Mouse (Mus musculus) left cerebral cortex, postnatal 25 days (tissue): ENCODE measurements around the gene Gipc2. TPM values are rescaled to one million over a fixed set of nuclear protein-coding genes. Genes with fewer than 3 reads are reported as not detected.

Source experiments
- DNase-seq, 2 experiments: peaks; one replicate each; pipeline ENCODE4 v3.0.0; 2022; ENCODE audit warnings: low spot score in 2 of 2, mixed read lengths in 1 of 2
- intact Hi-C: fragments of 180-260 bp; cut with DNase I; formaldehyde crosslinking; loops from one replicate; pipeline ENCODE4 v1.15.1; 2025
- total RNA-seq, 2 experiments: library from RNA; stranded (reverse); gene quantifications; 2 replicates each; pipeline ENCODE4 v1.2.3; 2021

The Gipc2 gene
- total RNA-seq, 2 experiments from 2014 or later: 1.8 to 5.8 TPM

DNA sequence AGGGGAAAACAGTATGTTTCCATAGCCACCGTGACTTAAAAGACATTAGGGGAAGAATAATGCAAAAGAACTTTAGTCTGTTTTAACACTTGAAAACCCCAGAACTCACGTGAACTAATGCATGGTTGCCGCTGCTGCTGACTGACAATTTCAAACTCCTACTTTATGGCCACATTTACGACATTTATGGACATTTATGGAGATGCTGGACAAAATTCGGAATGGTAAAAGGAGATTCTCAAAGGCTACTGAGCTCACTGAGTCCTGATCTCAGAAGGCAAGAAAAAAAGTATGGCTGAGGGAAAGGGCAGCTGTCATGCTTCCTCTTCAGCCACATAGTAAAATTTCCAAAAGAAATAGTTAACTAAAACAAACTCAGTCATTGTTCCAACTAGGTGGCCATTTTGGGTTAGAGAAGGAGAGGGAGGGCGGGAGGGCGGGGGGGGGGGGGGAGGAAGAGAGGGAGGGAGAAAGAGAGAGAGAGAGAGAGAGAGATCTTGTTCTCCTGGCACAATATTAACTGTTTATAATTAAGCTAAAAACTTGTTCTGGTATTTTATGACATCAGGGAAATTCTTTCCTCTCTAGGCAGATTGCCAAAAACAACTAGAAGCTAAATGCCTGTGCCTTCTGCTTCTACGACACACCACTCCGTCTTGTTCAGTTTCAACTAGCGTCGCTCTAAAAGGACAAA lies 26.4 kb upstream of the Gipc2 start:
- peak in 1 of 2 experiments; percentile 20 for DNase-seq
- intact Hi-C loops: loop anchor here (2.0 kb wide), 1 partner anchor 82 kb away; no protein-coding TSS in a partner anchor

DNA sequence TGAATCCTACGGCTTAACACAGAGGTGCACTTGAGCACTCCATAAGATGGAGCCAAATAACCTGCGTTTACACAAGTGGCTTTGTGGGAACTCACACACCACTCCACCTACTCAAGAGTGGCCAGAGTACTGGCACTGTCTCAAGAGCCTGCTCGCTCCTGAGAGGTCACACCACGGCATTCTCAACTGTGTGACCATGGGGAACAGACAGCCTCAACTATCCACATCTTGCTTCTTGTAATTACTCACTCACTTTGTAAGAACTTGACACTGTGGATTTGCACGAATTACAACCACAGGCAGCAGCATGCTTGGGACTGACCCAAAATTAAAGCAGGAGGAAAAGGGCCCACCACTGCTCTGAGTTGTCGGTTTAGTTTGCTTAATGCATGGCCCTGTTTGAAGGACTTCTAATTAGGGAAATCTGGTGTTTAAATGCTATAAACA lies 25.8 kb upstream of the Gipc2 start:
- intact Hi-C loops: loop anchor here (2.0 kb wide), 1 partner anchor 81 kb away; no protein-coding TSS in a partner anchor
- no peak for DNase-seq

DNA sequence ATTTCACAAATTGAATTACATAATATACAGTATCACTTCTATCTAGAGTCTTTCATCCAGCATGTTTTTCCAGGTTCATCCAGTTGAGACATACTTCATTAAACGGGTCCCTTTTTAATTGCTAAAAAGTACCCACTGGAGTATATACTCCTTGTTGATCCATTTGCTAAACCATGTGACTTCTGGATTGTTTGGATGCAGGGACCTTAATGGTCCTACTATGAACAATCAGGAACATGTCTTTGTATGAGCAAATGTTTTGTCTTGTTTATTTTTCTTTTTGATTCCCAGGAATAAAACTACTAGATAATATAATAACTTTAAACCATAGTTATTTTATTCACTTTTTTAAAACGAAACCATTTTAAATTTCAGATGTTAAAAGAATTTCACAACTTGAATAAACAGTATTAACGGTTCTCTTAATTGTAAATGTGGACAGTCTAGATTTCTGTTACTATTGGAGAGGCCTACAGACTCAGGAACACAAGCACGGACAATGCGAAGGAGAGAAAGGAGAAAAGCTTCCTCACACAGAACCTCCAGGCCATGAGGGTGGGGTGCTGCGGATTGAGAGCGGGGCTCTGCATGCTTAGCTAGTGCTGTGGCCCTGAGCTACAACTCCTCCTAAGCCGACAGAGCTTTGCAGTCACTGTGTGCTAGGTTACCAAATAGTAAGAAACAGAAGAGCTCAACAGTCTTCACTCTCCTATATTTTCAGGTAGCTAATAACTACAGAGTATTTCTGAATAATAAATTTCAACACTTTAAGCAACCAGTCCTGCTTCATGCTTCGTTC lies 24.8 kb upstream of the Gipc2 start:
- no peak for DNase-seq
- intact Hi-C loops: no loop called here

- no peak for DNase-seq
- intact Hi-C loops: no loop called here
Observed at GRCm38 (mm10) chr3:152189306-152189705, 23.3 kb upstream of the Gipc2 start.

DNA sequence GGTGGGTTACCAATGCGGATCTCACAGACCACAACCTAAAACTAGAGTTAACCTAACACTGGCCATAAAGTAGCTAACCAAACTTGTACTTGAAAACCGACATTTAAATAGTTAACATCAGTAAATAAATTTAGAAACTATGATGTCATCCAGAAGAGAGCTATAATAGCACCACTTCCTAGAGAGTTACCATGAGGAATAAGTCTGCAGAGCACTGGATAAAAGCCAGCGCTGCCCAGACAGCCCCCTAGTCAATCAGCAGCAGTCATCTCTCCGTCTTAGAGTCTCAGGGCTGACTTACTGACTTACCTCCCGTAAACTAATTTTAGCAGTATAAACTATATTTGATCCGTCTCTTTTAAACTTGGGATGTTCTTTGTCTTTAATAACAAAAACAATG lies 20.1 kb upstream of the Gipc2 start:
- intact Hi-C loops: no loop called here
- no peak for DNase-seq

DNA sequence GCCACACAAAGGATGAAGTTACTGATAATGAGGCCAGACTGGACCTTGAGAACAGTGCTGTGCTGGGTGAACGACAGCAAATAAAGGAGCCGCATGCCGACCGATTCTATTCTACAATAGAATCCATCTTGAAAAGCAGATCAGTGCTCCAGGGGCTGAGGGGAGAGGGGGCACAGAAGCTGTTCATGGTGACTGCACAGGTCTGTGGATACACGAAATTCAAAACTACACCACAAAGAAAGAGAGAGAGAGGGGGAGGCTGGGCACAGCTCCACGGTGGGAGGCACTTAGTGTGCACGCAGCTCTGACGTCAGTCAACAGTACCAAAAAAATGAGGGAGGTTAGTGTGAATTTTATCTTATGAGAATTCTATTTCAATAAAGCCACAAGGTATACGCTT lies 17.5 kb upstream of the Gipc2 start:
- intact Hi-C loops: no loop called here

DNA sequence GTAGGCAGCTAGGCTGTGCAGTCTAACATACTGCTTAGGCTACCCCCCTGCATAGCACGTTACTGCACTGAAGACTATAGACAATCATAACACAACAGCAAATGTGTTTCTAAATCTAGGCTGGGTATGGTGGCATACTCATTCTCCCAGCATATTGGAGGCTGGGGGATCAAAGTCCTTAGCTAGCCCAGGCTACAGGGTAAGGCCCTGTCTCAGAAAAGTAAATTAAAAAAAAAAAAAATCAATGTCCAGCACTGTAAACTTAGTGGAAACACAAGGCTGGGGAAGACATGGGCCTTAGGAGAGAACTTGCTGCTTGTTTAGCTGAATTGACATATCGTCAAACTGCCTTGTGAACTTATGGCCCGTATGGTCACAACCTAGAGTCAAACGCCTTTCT lies 14.6 kb upstream of the Gipc2 start:
- intact Hi-C loops: no loop called here
- DNase-seq: no peak

More for the DNA sequence above, 17.5 kb upstream of the Gipc2 start:
- no peak for DNase-seq

- intact Hi-C loops: no loop called here
Observed at GRCm38 (mm10) chr3:152179285-152179684, 13.3 kb upstream of the Gipc2 start.

GRCm38 (mm10) chr3:152178816-152179215 lies 12.8 kb upstream of the Gipc2 start:
- no peak for DNase-seq
- intact Hi-C loops: no loop called here

More at GRCm38 (mm10) chr3:152179285-152179684, 13.3 kb upstream of the Gipc2 start:
- no peak for DNase-seq

DNA sequence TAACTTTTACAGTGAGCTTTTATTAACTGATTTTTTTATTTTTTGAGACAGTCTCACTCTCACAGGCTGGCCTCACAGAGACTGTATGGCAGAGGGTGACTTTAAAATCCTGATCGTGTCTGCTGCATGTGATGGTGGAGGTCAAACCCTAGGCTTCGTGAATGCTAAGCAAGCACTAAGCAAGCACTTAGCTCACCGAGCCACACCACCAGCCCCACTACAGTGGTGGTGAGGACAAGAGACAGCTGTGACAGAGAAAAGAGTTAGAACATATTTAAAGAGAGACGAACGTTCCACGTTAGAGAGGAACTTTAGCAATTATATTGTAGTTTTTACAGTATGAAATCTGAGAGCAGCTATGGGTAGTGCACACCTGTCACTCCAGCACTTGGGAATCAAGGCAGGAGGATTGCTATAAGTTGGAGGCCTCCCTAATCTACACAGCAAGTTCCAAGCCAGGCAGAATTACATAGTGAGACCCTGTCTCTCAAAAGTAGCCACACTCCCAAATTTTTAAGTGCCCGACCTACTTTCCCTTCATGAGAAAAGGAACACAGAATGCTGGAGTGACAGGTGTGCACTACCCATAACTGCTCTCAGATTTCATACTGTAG lies 6.4 kb upstream of the Gipc2 start:
- intact Hi-C loops: no loop called here
- DNase-seq: no peak

DNA sequence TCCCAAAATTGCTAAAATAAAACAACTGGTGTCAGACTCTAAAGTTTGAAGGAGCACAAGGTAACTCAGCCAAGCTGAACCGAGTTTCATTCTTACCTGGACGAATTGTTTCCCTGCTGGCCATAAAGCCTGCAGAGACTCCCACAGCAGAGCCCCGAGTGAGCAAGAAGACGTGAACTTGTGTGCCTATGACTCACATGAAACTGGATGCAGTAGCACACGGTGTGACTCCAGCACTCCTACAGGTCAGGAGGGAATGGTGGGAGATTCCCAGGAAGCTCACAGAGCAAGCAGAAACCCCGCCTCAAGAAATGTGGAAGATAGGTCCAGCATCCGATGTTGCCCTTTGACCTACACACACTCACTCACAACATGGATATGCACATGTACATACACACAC lies 5.8 kb upstream of the Gipc2 start:
- no peak for DNase-seq
- intact Hi-C loops: no loop called here

DNA sequence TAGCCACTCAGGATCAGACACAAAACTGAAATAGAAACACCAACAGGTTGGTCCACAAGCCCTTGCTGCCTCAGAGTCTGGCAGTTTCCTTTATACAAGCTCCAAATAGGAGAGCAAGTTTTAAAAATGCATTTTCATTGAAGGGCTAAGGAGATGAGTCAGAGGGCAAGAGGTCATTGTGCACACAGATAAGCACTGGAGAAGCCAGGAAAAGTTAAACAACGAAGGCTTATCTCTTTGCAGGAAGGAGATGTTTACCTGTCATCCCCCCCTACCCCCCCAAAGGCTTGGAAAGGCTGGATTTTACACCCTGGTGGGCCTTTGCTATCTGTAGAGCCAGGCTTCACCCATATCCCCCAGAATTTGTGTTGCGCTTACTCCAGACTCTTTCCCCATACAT lies 5.2 kb upstream of the Gipc2 start:
- DNase-seq: no peak
- intact Hi-C loops: no loop called here

- intact Hi-C loops: no loop called here
- no peak for DNase-seq
Observed at GRCm38 (mm10) chr3:152170407-152170806, 4.4 kb upstream of the Gipc2 start.

DNA sequence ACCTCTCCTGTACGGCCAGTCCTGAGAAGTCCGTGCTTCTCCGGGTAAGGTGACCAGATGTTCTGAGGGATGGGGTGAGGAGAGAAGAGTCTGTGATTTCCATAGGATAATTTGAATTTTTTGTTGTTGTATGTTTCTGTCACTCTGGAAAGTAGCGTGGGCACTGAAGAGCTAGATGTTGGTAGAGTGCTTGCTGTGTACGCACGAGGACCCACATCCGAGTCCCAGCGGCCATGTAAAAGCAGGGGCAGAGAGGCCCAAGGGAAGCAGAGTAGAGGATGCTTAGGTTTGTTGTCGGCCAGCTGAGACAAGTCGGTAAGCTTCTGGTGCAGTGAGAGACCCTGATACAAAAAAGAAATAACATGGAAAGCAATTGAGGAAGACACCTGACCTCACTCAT lies 2.0 kb upstream of the Gipc2 start:
- no peak for DNase-seq
- intact Hi-C loops: no loop called here

DNA sequence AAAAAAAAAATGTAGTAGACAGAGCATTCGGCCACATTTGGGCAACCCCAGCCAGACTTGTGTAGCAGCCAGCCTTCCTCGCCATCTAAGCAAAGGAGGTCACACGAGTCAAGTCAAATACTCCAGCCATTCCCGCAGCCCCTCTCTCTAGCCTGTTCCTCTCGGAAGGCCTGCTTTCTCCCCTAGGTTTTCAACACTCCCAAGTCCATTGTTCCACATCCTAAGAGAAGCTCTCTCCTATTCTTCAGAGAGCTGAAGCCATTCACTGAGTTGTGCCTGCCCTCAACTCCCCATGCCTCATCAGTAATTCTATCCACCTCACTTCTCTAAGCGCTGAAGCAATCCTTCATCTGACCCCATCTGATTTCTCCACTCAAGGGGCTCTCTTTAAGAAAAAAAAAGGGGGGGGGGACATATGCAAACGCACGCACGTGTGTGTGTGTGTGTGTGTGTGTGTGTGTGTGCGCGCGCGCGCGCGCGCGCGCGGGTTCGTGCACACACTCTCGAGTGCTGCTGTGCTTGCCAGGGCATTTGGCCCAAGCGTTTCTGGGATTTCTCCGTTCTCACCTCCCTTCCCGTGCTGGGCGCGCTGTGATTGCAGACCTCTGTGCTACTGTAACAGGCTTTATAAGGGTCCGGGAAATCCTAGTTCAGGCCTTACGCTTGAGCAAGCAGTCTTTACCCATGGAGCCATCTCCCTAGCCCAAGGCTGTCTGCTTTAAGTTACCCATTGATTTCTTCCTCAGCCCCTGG lies 845 bp upstream of the Gipc2 start:
- DNase-seq: no peak
- intact Hi-C loops: no loop called here

GRCm38 (mm10) chr3:152165351-152166098 lies 505 bp downstream of the Gipc2 start:
- peak; percentile 39 to 51 for DNase-seq

GRCm38 (mm10) chr3:152165014-152165350 lies 1.0 kb downstream of the Gipc2 start:
- intact Hi-C loops: no loop called here
- no peak for DNase-seq

More at GRCm38 (mm10) chr3:152165351-152166098, 505 bp downstream of the Gipc2 start:
- intact Hi-C loops: no loop called here

DNA sequence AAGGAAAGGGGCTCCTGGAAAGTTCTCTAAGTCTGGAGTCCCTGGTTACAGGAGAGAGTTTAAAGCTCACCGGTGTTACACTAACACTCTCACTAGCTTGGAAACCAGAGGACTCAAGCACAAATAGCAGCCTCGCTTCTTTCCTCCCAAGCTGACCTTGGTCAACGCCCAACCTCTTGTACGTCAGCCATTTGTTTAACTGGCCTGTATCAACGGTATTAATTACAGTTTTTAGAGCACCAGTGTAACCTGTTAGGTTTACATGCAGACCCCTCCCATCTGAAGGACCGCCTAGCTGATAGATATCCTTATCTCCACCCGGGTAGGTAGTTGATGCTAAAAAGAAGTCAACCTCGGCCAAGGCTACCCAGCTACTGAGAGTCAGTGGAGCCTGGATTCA lies 2.7 kb downstream of the Gipc2 start:
- DNase-seq: no peak
- intact Hi-C loops: no loop called here

DNA sequence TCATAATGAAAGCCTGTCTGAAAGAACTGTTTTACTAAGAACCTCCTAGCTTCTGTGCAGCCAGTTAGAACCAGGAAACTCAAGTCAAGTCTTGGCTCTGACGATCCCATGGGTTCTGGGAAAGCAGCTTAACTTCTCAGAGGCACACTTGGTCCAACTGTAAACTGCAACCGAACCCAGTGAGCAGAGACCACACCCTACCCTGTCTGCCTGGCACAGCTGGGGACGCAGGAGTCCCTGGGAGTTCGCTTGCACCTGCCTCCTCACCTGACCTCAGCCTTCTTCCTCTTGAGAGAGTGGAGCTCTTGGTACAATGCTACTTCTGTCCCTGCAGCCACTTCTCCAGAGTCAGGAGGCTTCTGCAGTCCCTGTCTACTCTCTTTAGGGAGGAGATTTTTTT lies 5.4 kb downstream of the Gipc2 start:
- no peak for DNase-seq
- intact Hi-C loops: no loop called here
